ENCODE assay signal across 10 mouse cellular contexts in genomic region chr7:28756079-28756478, GRCm38 (mm10). TPM values are rescaled to one million over a fixed set of nuclear protein-coding genes. Genes with fewer than 3 reads are reported as not detected.
DNase-seq lines count a peak whose midpoint lies in the region; ATAC-seq and TF ChIP-seq lines count a peak whose summit lies in the region.
"Had no signal": no experiment of that assay in that cellular context is flagged by ENCODE, and none has a peak within 500 bp of the region (broad histone marks: within the 10 kb centered on the region; RNA-seq: fewer than 3 reads in every experiment).

Gene Ccer2, plus strand, starts transcription at chr7:28756174.

- TF ChIP-seq POLR2A in myocyte (IDR thresholded peaks at IDR 0.05; ENCODE audit: insufficient read length, low read depth), result no peak

- no peak for TF ChIP-seq CTCF in intestine, postnatal 0 days (IDR thresholded peaks at IDR 0.05; ENCODE audit: low read depth)

- peak within 1 kb of the TSS; percentile 5; the same call in 1 of the 2 replicates for H3K4me2 ChIP-seq in intestine, embryonic 14.5 days (ENCODE audit: low read length)
- H3K4me2 ChIP-seq in intestine, postnatal 0 days (replicated peaks; ENCODE audit: low read depth), result no peak within 1 kb of the TSS
- H3K4me2 ChIP-seq in embryonic facial prominence, embryonic 15.5 days (replicated peaks), result peak within 1 kb of the TSS; percentile 32; the same call in 1 of the 2 replicates
- H3K4me2 ChIP-seq in intestine, embryonic 16.5 days (ENCODE audit: low read depth, low read length), result 0 out of 2 replicates have a peak within 1 kb of the TSS, but pooled peaks have one; percentile 12
- no peak within 1 kb of the TSS for H3K4me2 ChIP-seq in myocyte (ENCODE audit: low read depth)

- peaks cover 16% of the 10 kb centered on the region for H3K27me3 ChIP-seq in intestine, embryonic 14.5 days (replicated peaks; ENCODE audit: control insufficient read depth, insufficient read depth, low read length)
- peaks cover 10% of the 10 kb centered on the region; the same call in 1 of the 2 replicates for H3K27me3 ChIP-seq in intestine, postnatal 0 days (replicated peaks; ENCODE audit: control insufficient read depth, insufficient read depth, low read length)
- H3K27me3 ChIP-seq in embryonic facial prominence, embryonic 15.5 days, result peaks cover 10% of the 10 kb centered on the region
- H3K27me3 ChIP-seq in intestine, embryonic 16.5 days (replicated peaks; ENCODE audit: control insufficient read depth, insufficient read depth, low read length), result peaks cover 7% of the 10 kb centered on the region
- no peaks in the 10 kb centered on the region for H3K27me3 ChIP-seq in myocyte (ENCODE audit: control insufficient read depth, insufficient read depth, insufficient read length)

- H3K4me3 ChIP-seq in intestine, embryonic 14.5 days (ENCODE audit: low read depth, low read length), result no peak within 1 kb of the TSS
- no peak within 1 kb of the TSS for H3K4me3 ChIP-seq in intestine, postnatal 0 days (ENCODE audit: low read depth, low read length)
- H3K4me3 ChIP-seq in embryonic facial prominence, embryonic 15.5 days (replicated peaks), result no peak within 1 kb of the TSS
- H3K4me3 ChIP-seq in intestine, embryonic 16.5 days (ENCODE audit: low read length), result no peak within 1 kb of the TSS
- no peak within 1 kb of the TSS for H3K4me3 ChIP-seq in myocyte

- H3K9me3 ChIP-seq in intestine, embryonic 14.5 days (ENCODE audit: control insufficient read depth, low read length), result no peaks in the 10 kb centered on the region
- H3K9me3 ChIP-seq in intestine, postnatal 0 days (ENCODE audit: control insufficient read depth), result no peaks in the 10 kb centered on the region
- no peaks in the 10 kb centered on the region for H3K9me3 ChIP-seq in embryonic facial prominence, embryonic 15.5 days (replicated peaks)
- H3K9me3 ChIP-seq in intestine, embryonic 16.5 days (ENCODE audit: control insufficient read depth, low read length), result no peaks in the 10 kb centered on the region

- no peak within 1 kb of the TSS for H3K9ac ChIP-seq in intestine, embryonic 14.5 days (ENCODE audit: low read length)
- no peak within 1 kb of the TSS for H3K9ac ChIP-seq in intestine, postnatal 0 days (ENCODE audit: low read depth, low read length)
- no peak within 1 kb of the TSS for H3K9ac ChIP-seq in embryonic facial prominence, embryonic 15.5 days
- no peak within 1 kb of the TSS for H3K9ac ChIP-seq in intestine, embryonic 16.5 days (ENCODE audit: low read depth, low read length)

- peaks cover 16% of the 10 kb centered on the region for H3K36me3 ChIP-seq in intestine, embryonic 14.5 days (ENCODE audit: control insufficient read depth, insufficient read depth, low read length)
- H3K36me3 ChIP-seq in intestine, postnatal 0 days (ENCODE audit: control insufficient read depth, insufficient read depth), result peaks cover 42% of the 10 kb centered on the region
- peaks cover 46% of the 10 kb centered on the region for H3K36me3 ChIP-seq in embryonic facial prominence, embryonic 15.5 days
- H3K36me3 ChIP-seq in intestine, embryonic 16.5 days (ENCODE audit: control insufficient read depth, insufficient read depth, low read length), result peaks cover 17% of the 10 kb centered on the region
- H3K36me3 ChIP-seq in myocyte (ENCODE audit: control insufficient read depth, insufficient read depth), result peaks cover 1% of the 10 kb centered on the region

- H3K4me1 ChIP-seq in intestine, embryonic 14.5 days (replicated peaks; ENCODE audit: control insufficient read depth, insufficient read depth, low read length), result 0 out of 2 replicates have a peak, but pooled peaks cover 5% of the 10 kb centered on the region
- H3K4me1 ChIP-seq in intestine, postnatal 0 days (replicated peaks; ENCODE audit: control insufficient read depth, insufficient read depth, low read length), result no peaks in the 10 kb centered on the region
- H3K4me1 ChIP-seq in embryonic facial prominence, embryonic 15.5 days, result peaks cover 9% of the 10 kb centered on the region
- peaks cover 3% of the 10 kb centered on the region; the same call in 1 of the 2 replicates for H3K4me1 ChIP-seq in intestine, embryonic 16.5 days (ENCODE audit: control insufficient read depth, insufficient read depth, low read length)

- no peak within 1 kb of the TSS for H3ac ChIP-seq in myocyte (ENCODE audit: control insufficient read depth, insufficient read length)

- no peaks in the 10 kb centered on the region for H3K79me2 ChIP-seq in myocyte (ENCODE audit: control insufficient read depth, insufficient read depth)

- no peak for DNase-seq in intestine, embryonic 14.5 days (ENCODE audit: low spot score)
- no peak for DNase-seq in thymus, postnatal 25 days
- DNase-seq in spleen, adult 12 weeks (ENCODE audit: low spot score), result no peak
- DNase-seq: adrenal gland, adult 2 months; gastrocnemius, postnatal 36 days had no signal

- ATAC-seq in intestine, embryonic 14.5 days (replicated peaks; ENCODE audit: low FRiP score, low TSS enrichment, low read depth), result no peak
- ATAC-seq in intestine, postnatal 0 days, result no peak
- peak; percentile 36; the same call in 1 of the 2 replicates for ATAC-seq in embryonic facial prominence, embryonic 15.5 days (ENCODE audit: insufficient number of reproducible peaks, low FRiP score, low TSS enrichment, low read depth)
- ATAC-seq in intestine, embryonic 16.5 days, result no peak
- ATAC-seq in activated CD4-positive, CD25-positive, alpha-beta regulatory T cell, adult 4 months, result no peak

- WGBS in intestine, embryonic 14.5 days, result 2% methylated on average over 17 of the region's 17 CpGs
- 4% methylated on average over 17 of the region's 17 CpGs for whole genome bisulfite sequencing in intestine, postnatal 0 days
- WGBS in embryonic facial prominence, embryonic 15.5 days, result 2% methylated on average over 17 of the region's 17 CpGs
- WGBS in intestine, embryonic 16.5 days, result 2% methylated on average over 17 of the region's 17 CpGs

- no peak within 1 kb of the TSS for H3K27ac ChIP-seq in intestine, embryonic 14.5 days (ENCODE audit: low read depth)
- H3K27ac ChIP-seq in intestine, postnatal 0 days (ENCODE audit: low read depth, low read length), result no peak within 1 kb of the TSS
- H3K27ac ChIP-seq in embryonic facial prominence, embryonic 15.5 days (replicated peaks), result no peak within 1 kb of the TSS
- no peak within 1 kb of the TSS for H3K27ac ChIP-seq in intestine, embryonic 16.5 days (ENCODE audit: low read length)

TF ChIP-seq in myocyte, 11 proteins besides CTCF, POLR2A, EP300 and RAD21:
- no peak for TF ChIP-seq USF1 (IDR thresholded peaks at IDR 0.05; ENCODE audit: low read depth)
- peak; percentile 18 for TF ChIP-seq REST (IDR thresholded peaks at IDR 0.05; ENCODE audit: insufficient read depth, insufficient read length)
- TF ChIP-seq POLR2AphosphoS2 (IDR thresholded peaks at IDR 0.05; ENCODE audit: insufficient read length, low read depth), result peak; percentile 7
- TF ChIP-seq SRF (IDR thresholded peaks at IDR 0.05; ENCODE audit: control insufficient read depth, insufficient read length, low read depth), result no peak
- TF ChIP-seq E2F4 (IDR thresholded peaks at IDR 0.05; ENCODE audit: insufficient read depth), result no peak
- TF ChIP-seq MAX (IDR thresholded peaks at IDR 0.05; ENCODE audit: low read depth), result no peak
- TF ChIP-seq CEBPB (IDR thresholded peaks at IDR 0.05; ENCODE audit: insufficient read depth, poor library complexity, severe bottlenecking), result no peak
- no peak for TF ChIP-seq TCF3 (IDR thresholded peaks at IDR 0.05; ENCODE audit: insufficient read length, low read depth)
- no peak for TF ChIP-seq TCF12 (IDR thresholded peaks at IDR 0.05; ENCODE audit: insufficient read depth, poor library complexity, severe bottlenecking)
- TF ChIP-seq MYOG (IDR thresholded peaks at IDR 0.05; ENCODE audit: control insufficient read depth in 1 of 3, insufficient read depth in 1 of 3, insufficient read length in 2 of 3, low read depth in 2 of 3), result no peak
- no peak for TF ChIP-seq MYOD1 (IDR thresholded peaks at IDR 0.05; ENCODE audit: control insufficient read depth in 1 of 3, insufficient read length in 2 of 3, low read depth in 2 of 3)

RNA-seq across cellular contexts. Expression of gene Ccer2, which starts in this region (rescaled TPM):
- not detected in 2 replicates for polyA plus RNA-seq in intestine, embryonic 14.5 days (2014; fragmentation: Nextera tagmentation; extraction: Ambion mirVana)
- not detected in 2 replicates for polyA plus RNA-seq in intestine, postnatal 0 days (2015; fragmentation: Nextera tagmentation; extraction: Ambion mirVana)
- polyA plus RNA-seq in embryonic facial prominence, embryonic 15.5 days (2015; fragmentation: Nextera tagmentation; extraction: Ambion mirVana), result 128 and 230 TPM in 2 replicates
- polyA plus RNA-seq in intestine, embryonic 16.5 days (2015; fragmentation: Nextera tagmentation; extraction: Ambion mirVana), result not detected in 2 replicates
- not detected for polyA plus RNA-seq in myocyte (2012; fragmentation: generic; extraction: Trizol)
- not detected for polyA plus RNA-seq in activated CD4-positive, CD25-positive, alpha-beta regulatory T cell, adult 4 months (2017; shearing (Covaris generic))
- polyA plus RNA-seq: adrenal gland, adult 2 months had no signal

Comparison
In these comparisons a context has a peak if more than half of its experiments do, and no peak if none do; other contexts are left out.
1. RNA of gene Ccer2 (polyA plus RNA-seq): 128 to 230 TPM in embryonic facial prominence, embryonic 15.5 days; not detected in intestine, embryonic 14.5 days, not detected in intestine, embryonic 16.5 days, not detected in myocyte (single experiment), not detected in intestine, postnatal 0 days and not detected in activated CD4-positive, CD25-positive, alpha-beta regulatory T cell, adult 4 months; every median in the first group is over 100 times any median in the second.
2. H3K4me2 ChIP-seq: peak in intestine, embryonic 14.5 days (single experiment), embryonic facial prominence, embryonic 15.5 days (single experiment) and intestine, embryonic 16.5 days (single experiment); none in intestine, postnatal 0 days (single experiment) and myocyte (single experiment).